Mouse (Mus musculus): ENCODE measurements around the gene Hist1h4f. TPM values are rescaled to one million over a fixed set of nuclear protein-coding genes. Genes with fewer than 3 reads are reported as not detected.

The Hist1h4f gene
- total and polyA plus RNA-seq, 3 experiments, result 14.4 to 3,786 TPM; not detected in 1

DNA sequence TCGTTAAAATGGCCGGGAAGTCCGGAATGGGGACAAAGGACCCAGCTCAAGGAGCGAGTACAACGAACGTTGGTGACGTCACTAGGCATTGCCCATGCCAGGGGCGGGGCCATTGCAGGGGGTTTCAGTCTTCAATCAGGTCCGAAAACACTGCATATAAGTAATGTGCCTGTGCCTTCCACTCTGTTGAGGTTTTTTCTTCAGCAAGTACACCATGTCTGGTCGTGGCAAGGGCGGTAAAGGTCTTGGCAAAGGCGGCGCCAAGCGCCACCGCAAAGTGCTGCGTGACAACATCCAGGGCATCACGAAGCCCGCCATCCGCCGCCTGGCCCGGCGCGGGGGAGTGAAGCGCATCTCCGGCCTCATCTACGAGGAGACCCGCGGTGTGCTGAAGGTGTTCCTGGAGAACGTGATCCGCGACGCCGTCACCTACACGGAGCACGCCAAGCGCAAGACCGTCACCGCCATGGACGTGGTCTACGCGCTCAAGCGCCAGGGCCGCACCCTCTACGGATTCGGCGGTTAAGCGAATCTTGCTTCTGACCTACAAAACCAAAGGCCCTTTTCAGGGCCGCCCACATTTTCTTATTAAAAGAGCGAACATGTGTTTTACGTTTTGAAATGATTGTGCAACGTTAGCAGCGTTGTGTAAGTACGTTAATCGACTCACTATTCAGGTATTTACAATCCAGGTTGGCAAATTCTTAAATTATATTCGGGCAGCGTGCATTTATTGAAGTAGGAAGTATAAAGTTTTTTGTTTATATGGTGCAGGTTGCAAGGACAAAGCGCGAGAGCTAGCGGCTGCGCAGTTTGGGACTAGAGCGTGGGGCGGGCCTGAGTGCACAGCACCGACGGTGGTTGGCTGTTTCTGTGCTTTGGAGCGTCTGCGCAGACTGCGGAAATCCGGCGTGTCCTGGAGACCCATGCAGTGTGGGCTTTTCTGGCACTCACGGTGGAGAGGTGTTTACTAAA lies 20.3 kb downstream of the Hist1h4f start, which contains the start of gene Hist1h4h:
Gene Hist1h4h (plus strand): TSS at position 150 of the 975 bp plus-strand sequence.
- Histone ChIP-seq H3K4me3 (ENCODE audit: control insufficient read depth in 1 of 2, insufficient read depth in 1 of 2, low read depth in 2 of 2, low read length in 2 of 2) (peak within 1 kb of the TSS; percentile 50 to 81), H3K27me3 (ENCODE audit: control insufficient read depth in 1 of 2, insufficient read depth in 2 of 2, low read length in 2 of 2) (no peaks in the 10 kb centered on the region), H3K27ac (ENCODE audit: control insufficient read depth, low read depth, low read length) (peak within 1 kb of the TSS; percentile 100), H3K4me1 (ENCODE audit: control insufficient read depth in 1 of 2, insufficient read depth in 2 of 2, low read length in 2 of 2) (peaks cover 0 to 6% of the 10 kb centered on the region in 2 experiments; a peak in 2 of 4 replicates), H3K36me3 (ENCODE audit: control insufficient read depth in 1 of 2, insufficient read depth in 2 of 2, low read length in 2 of 2) (peaks cover 0 to 23% of the 10 kb centered on the region in 2 experiments; a peak in 2 of 4 replicates), H3K9me3 (replicated peaks; ENCODE audit: insufficient read depth, low read length) (no peaks in the 10 kb centered on the region), H3K9ac (ENCODE audit: control insufficient read depth, low read depth, low read length, poor library complexity, severe bottlenecking) (peak within 1 kb of the TSS; percentile 94), H3K79me2 (ENCODE audit: control insufficient read depth, insufficient read depth, low read length, poor library complexity) (peaks cover 4% of the 10 kb centered on the region; the same call in 1 of the 2 replicates)
- DNase-seq (ENCODE audit: low read depth, low spot score), result peak; percentile 98
- TF ChIP-seq POLR2AphosphoS5 (IDR thresholded peaks at IDR 0.05; ENCODE audit: borderline replicate concordance, low read depth, low read length) (peak; percentile 98), GABPA (IDR thresholded peaks at IDR 0.05; ENCODE audit: low read depth, low read length) (no peak), UBTF (IDR thresholded peaks at IDR 0.05; ENCODE audit: borderline replicate concordance, insufficient read depth, low read depth, low read length) (peak; percentile 78; the same call in 1 of the 2 replicates), POLR2A (IDR thresholded peaks at IDR 0.05; ENCODE audit: control insufficient read depth in 1 of 2, insufficient read depth in 1 of 2, low read depth in 1 of 2, low read length in 2 of 2, poor library complexity in 1 of 2) (peak; percentile 98), SMC3 (IDR thresholded peaks at IDR 0.05; ENCODE audit: low read depth, low read length) (no peak), TBP (IDR thresholded peaks at IDR 0.05; ENCODE audit: low read depth, low read length) (peak; percentile 99)

GRCm38 (mm10) chr13:23530181-23530900 lies 21.1 kb downstream of the Hist1h4f start:
- peaks cover 4% of the 10 kb centered on the region; the same call in 1 of the 2 replicates for H3K79me2 ChIP-seq (ENCODE audit: control insufficient read depth, insufficient read depth, low read length, poor library complexity)
- peak; percentile 81 for DNase-seq (ENCODE audit: low read depth, low spot score)
- no peaks in the 10 kb centered on the region for H3K27me3 ChIP-seq (ENCODE audit: control insufficient read depth in 1 of 2, insufficient read depth in 2 of 2, low read length in 2 of 2)
- peak overlapping the region; percentile 100 for H3K27ac ChIP-seq (ENCODE audit: control insufficient read depth, low read depth, low read length)
- H3K4me1 ChIP-seq (ENCODE audit: control insufficient read depth in 1 of 2, insufficient read depth in 2 of 2, low read length in 2 of 2), result peaks cover 0 to 6% of the 10 kb centered on the region in 2 experiments; a peak in 2 of 4 replicates
- H3K9ac ChIP-seq (ENCODE audit: control insufficient read depth, low read depth, low read length, poor library complexity, severe bottlenecking), result peak overlapping the region; percentile 94
- H3K9me3 ChIP-seq (replicated peaks; ENCODE audit: insufficient read depth, low read length), result no peaks in the 10 kb centered on the region
- peaks cover 0 to 23% of the 10 kb centered on the region in 2 experiments; a peak in 2 of 4 replicates for H3K36me3 ChIP-seq (ENCODE audit: control insufficient read depth in 1 of 2, insufficient read depth in 2 of 2, low read length in 2 of 2)
- H3K4me3 ChIP-seq (ENCODE audit: control insufficient read depth in 1 of 2, insufficient read depth in 1 of 2, low read depth in 2 of 2, low read length in 2 of 2), result peak overlapping the region; percentile 50 to 81
- no peak for TF ChIP-seq USF2 (IDR thresholded peaks at IDR 0.05; ENCODE audit: borderline replicate concordance in 1 of 2, insufficient read depth in 1 of 2, low read depth in 1 of 2, low read length in 2 of 2)
- TF ChIP-seq NELFE (IDR thresholded peaks at IDR 0.05; ENCODE audit: low read depth, low read length), result no peak
- TF ChIP-seq ZC3H11A (IDR thresholded peaks at IDR 0.05; ENCODE audit: low read depth, low read length), result no peak
- no peak for TF ChIP-seq MYB (IDR thresholded peaks at IDR 0.05; ENCODE audit: low read depth, low read length)
- peak; percentile 100 for TF ChIP-seq TBP (IDR thresholded peaks at IDR 0.05; ENCODE audit: low read depth, low read length)
- no peak for TF ChIP-seq CTCF (IDR thresholded peaks at IDR 0.05 in 2 of 3, conservative IDR thresholded peaks at IDR 0.05 in 1 of 3; ENCODE audit: control insufficient read depth in 1 of 3, insufficient read depth in 1 of 3, low read depth in 2 of 3, low read length in 3 of 3, poor library complexity in 1 of 3, severe bottlenecking in 1 of 3)
- TF ChIP-seq ZKSCAN1 (IDR thresholded peaks at IDR 0.05; ENCODE audit: low read depth, low read length), result no peak

Data from MEL (cell line).